Mouse (Mus musculus) megakaryocyte progenitor cell, adult 5-6 weeks (primary cell): ENCODE measurements around the gene Gins1. TPM values are rescaled to one million over a fixed set of nuclear protein-coding genes. Genes with fewer than 3 reads are reported as not detected.
"Not testable (repeated sequence)": the region's sequence is repeated elsewhere in the genome, so short reads cannot be mapped to it uniquely, and the experiment has no call there.

Experiments used
- ATAC-seq: replicated peaks from 2 replicates; pipeline ENCODE4 v1.8.0; 2016; ENCODE audit warnings: mild to moderate bottlenecking, moderate TSS enrichment, inconsistent platforms; ENCODE audit not compliant: poor library complexity
- total RNA-seq, 2 experiments: library from RNA; stranded (forward) in 1 of 2; stranded (reverse) in 1 of 2; fragments of 157-497, 149-512 nt in 1 of 2; fragments of 200-1000 nt in 1 of 2; gene quantifications; 2 replicates each; pipeline versions ENCODE4 v1.2.3 to v1.2.4; 2015 to 2017

Gene Gins1
- total RNA-seq, 2 experiments from 2014 or later = 95.8 to 140 TPM

GRCm38 (mm10) chr2:150909429-150910039, 4.3 kb downstream of the Gins1 start:
- peak; percentile 87 for ATAC-seq

GRCm38 (mm10) chr2:150910295-150910881, 5.2 kb downstream of the Gins1 start:
- peak; percentile 15; the same call in 1 of the 2 replicates for ATAC-seq

- no peak for ATAC-seq
These were observed 9.7 kb downstream of the Gins1 start for GRCm38 (mm10) chr2:150914781-150915515.

GRCm38 (mm10) chr2:150915786-150916185, 10.6 kb downstream of the Gins1 start:
- ATAC-seq = peak; percentile 18; the same call in 1 of the 2 replicates

- no peak for ATAC-seq
These were observed 13.5 kb downstream of the Gins1 start for GRCm38 (mm10) chr2:150918720-150919119.

- ATAC-seq = 0 out of 2 replicates have a peak, but pooled peaks have one; percentile 9
These were observed 15.3 kb downstream of the Gins1 start for GRCm38 (mm10) chr2:150920543-150920942.

GRCm38 (mm10) chr2:150921697-150922096, 16.5 kb downstream of the Gins1 start:
- ATAC-seq = peak; percentile 95

GRCm38 (mm10) chr2:150922165-150922564, 17.0 kb downstream of the Gins1 start:
- ATAC-seq = no peak; the same call in 1 of the 2 replicates

- no peak for ATAC-seq
These were observed 17.8 kb downstream of the Gins1 start for GRCm38 (mm10) chr2:150923026-150923425.

GRCm38 (mm10) chr2:150923505-150923904, 18.3 kb downstream of the Gins1 start:
- ATAC-seq = no peak

GRCm38 (mm10) chr2:150927038-150927720, 22.0 kb downstream of the Gins1 start:
- no peak for ATAC-seq

- no peak for ATAC-seq
These were observed 24.0 kb downstream of the Gins1 start for GRCm38 (mm10) chr2:150929156-150929555.

- ATAC-seq = no peak
These were observed 25.6 kb downstream of the Gins1 start for GRCm38 (mm10) chr2:150930806-150931205.

GRCm38 (mm10) chr2:150933482-150933881, 28.3 kb downstream of the Gins1 start:
- 0 out of 2 replicates have a peak, but pooled peaks have one; percentile 27 for ATAC-seq

- ATAC-seq = no peak
These were observed 29.5 kb downstream of the Gins1 start for GRCm38 (mm10) chr2:150934659-150935058.

GRCm38 (mm10) chr2:150944017-150944416, 38.8 kb downstream of the Gins1 start:
- ATAC-seq = no peak

GRCm38 (mm10) chr2:150947341-150947740, 42.1 kb downstream of the Gins1 start:
- not testable (repeated sequence) for ATAC-seq

- ATAC-seq = not testable (repeated sequence)
These were observed 42.8 kb downstream of the Gins1 start for GRCm38 (mm10) chr2:150947880-150948611.

GRCm38 (mm10) chr2:150948786-150949185, 43.6 kb downstream of the Gins1 start:
- no peak for ATAC-seq

GRCm38 (mm10) chr2:150949652-150950051, 44.5 kb downstream of the Gins1 start:
- ATAC-seq = no peak

- no peak for ATAC-seq
These were observed 44.9 kb downstream of the Gins1 start for GRCm38 (mm10) chr2:150950056-150950455.
